Mouse (Mus musculus): ENCODE measurements at regions not wholly inside any gene's neighbourhood (a gene's known extent, or its start where the extent isn't known, plus 50 kb on each side); places are given as distances from the start of the nearest gene placed in this dataset.

GRCm38 (mm10) chr2:92733403-92733802 lies 133.9 kb downstream of the Chst1 start:
- TF ChIP-seq EP300 (IDR thresholded peaks at IDR 0.05; ENCODE audit: low read depth) (no peak), CTCF (IDR thresholded peaks at IDR 0.05; ENCODE audit: low read depth) (no peak)
